Mouse (Mus musculus): ENCODE measurements around the gene BC055324. TPM values are rescaled to one million over a fixed set of nuclear protein-coding genes. Genes with fewer than 3 reads are reported as not detected.

BC055324 gene
- 1.3 TPM for polyA plus RNA-seq (2014; fragmentation: Illumina TruSeq; extraction: RNeasy Lipid Tissue Mini Kit (QIAGEN cat#74804); ENCODE audit: low read depth, low replicate concordance)

GRCm38 (mm10) chr1:163994721-163995608, at the start of gene BC055324, which contains the start of gene Mettl18:
TSS of gene BC055324 (minus strand) at chr1:163994796.
TSS of gene Mettl18 (plus strand) at chr1:163994889.

GRCm38 (mm10) chr1:163928846-163929245, 65.8 kb downstream of the BC055324 start, which contains the start of gene Scyl3:
TSS of gene Scyl3 (plus strand) at chr1:163929100.

Other genes starting within 250 kb of the BC055324 start
- 18.9 TPM for gene Kifap3, start 215.2 kb downstream of the BC055324 start, polyA plus RNA-seq (2014; fragmentation: Illumina TruSeq; extraction: RNeasy Lipid Tissue Mini Kit (QIAGEN cat#74804); ENCODE audit: low read depth, low replicate concordance)
- gene Scyl3, start 65.7 kb downstream of the BC055324 start, polyA plus RNA-seq (2014; fragmentation: Illumina TruSeq; extraction: RNeasy Lipid Tissue Mini Kit (QIAGEN cat#74804); ENCODE audit: low read depth, low replicate concordance): 22.0 TPM
- 5.6 TPM for gene Mettl18, start 93 bp upstream of the BC055324 start, polyA plus RNA-seq (2014; fragmentation: Illumina TruSeq; extraction: RNeasy Lipid Tissue Mini Kit (QIAGEN cat#74804); ENCODE audit: low read depth, low replicate concordance)
- 0.20 TPM for gene Sele, start 53.4 kb upstream of the BC055324 start, polyA plus RNA-seq (2014; fragmentation: Illumina TruSeq; extraction: RNeasy Lipid Tissue Mini Kit (QIAGEN cat#74804); ENCODE audit: low read depth, low replicate concordance)
- gene Sell, start 67.2 kb upstream of the BC055324 start, polyA plus RNA-seq (2014; fragmentation: Illumina TruSeq; extraction: RNeasy Lipid Tissue Mini Kit (QIAGEN cat#74804); ENCODE audit: low read depth, low replicate concordance): 1.6 TPM
- gene Selp, start 120.5 kb upstream of the BC055324 start, polyA plus RNA-seq (2014; fragmentation: Illumina TruSeq; extraction: RNeasy Lipid Tissue Mini Kit (QIAGEN cat#74804); ENCODE audit: low read depth, low replicate concordance): 5.9 TPM
- gene F5, start 157.0 kb upstream of the BC055324 start, polyA plus RNA-seq (2014; fragmentation: Illumina TruSeq; extraction: RNeasy Lipid Tissue Mini Kit (QIAGEN cat#74804); ENCODE audit: low read depth, low replicate concordance): 1.5 TPM